Mouse (Mus musculus) erythroblast, embryonic 14.5 days (primary cell): ENCODE data around the gene Ppp1r9a.

Experiments
- GATA1 ChIP-seq: IDR thresholded peaks from 2 replicates; pipeline ENCODE4 v1.6.1; 2012; ENCODE audit warnings: low read length, inconsistent platforms, mixed read lengths
- TAL1 ChIP-seq: IDR thresholded peaks from 3 replicates; pipeline ENCODE4 v1.6.1; 2012; ENCODE audit warnings: low read length, inconsistent platforms, mixed read lengths

DNA sequence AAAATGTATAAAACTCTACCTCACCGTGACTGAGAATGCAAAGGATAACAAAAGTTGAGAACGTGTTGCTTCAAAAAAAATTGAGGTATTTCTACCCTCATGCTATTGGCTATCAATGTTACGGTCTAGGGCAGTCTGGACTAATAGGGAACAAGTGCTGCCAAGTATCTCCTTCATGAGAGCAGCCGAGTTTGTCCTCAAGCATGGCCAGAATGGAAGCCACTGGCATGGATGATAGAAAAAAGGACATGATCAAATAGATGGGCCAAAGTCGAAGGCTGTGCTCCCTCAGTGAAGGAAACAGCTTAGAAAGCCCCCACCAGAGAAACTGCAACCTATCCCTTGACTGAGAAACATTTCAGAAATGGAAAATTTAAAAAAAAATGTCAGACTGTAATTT lies 285.3 kb downstream of the Ppp1r9a start:
- no peak for TF ChIP-seq GATA1
- TF ChIP-seq TAL1: no peak
